Mouse (Mus musculus): Measurements from ENCODE around the gene Eef2.

DNA sequence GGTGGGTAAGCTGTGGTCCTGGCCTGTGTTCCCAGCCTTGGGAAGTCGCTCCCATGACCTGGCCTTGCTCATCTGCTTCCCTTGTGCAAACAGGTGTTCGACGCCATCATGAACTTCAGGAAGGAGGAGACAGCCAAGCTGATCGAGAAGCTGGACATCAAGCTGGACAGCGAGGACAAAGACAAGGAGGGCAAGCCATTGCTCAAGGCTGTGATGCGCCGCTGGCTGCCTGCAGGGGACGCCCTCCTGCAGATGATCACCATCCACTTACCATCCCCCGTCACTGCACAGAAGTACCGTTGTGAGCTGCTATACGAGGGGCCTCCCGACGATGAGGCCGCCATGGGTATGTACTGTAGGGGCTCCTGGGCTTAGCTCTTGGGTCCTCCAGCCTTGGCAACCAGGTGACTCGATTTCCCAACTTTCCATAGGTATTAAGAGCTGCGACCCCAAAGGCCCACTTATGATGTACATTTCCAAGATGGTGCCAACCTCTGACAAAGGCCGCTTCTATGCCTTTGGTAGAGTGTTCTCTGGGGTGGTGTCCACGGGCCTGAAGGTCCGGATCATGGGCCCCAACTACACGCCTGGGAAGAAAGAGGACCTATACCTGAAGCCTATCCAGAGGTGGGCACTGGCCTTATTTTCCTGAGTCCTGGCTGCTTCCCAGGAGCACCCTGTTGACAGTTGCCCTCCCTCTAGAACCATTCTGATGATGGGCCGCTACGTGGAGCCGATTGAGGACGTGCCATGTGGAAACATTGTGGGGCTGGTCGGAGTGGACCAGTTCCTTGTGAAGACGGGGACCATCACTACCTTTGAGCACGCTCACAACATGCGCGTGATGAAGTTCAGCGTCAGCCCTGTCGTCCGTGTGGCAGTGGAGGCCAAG lies 3.3 kb downstream of the Eef2 start:
- TF ChIP-seq CTCF (IDR thresholded peaks at IDR 0.05): peak; percentile 39; the same call in 1 of the 2 replicates
- TF ChIP-seq EP300 (IDR thresholded peaks at IDR 0.05): no peak
